Mouse (Mus musculus) intestine, embryonic 16.5 days (tissue): Measurements from ENCODE around the gene Immp2l. TPM values are rescaled to one million over a fixed set of nuclear protein-coding genes. Genes with fewer than 3 reads are reported as not detected.

Source experiments
- ATAC-seq: fragments of 200-750 bp; cut with Nextera tagmentation; 2 replicates; pipeline ENCODE4 v1.8.0; 2017; ENCODE audit warnings: moderate TSS enrichment, moderate library complexity
- H3K27ac ChIP-seq: fragments of 300-500 bp; sonication (generic); 2 replicates; pipeline ENCODE4 v1.5.1; 2014; ENCODE audit warnings: mild to moderate bottlenecking, low read length
- H3K27me3 ChIP-seq: fragments of 300-500 bp; sonication (generic); replicated peaks from 2 replicates; pipeline ENCODE4 v1.6.1; 2014; ENCODE audit warnings: low read length, control low read depth, mixed read lengths; ENCODE audit not compliant: control insufficient read depth, insufficient read depth
- H3K36me3 ChIP-seq: fragments of 300-500 bp; sonication (generic); 2 replicates; pipeline ENCODE4 v1.6.1; 2014; ENCODE audit warnings: low read length, control low read depth; ENCODE audit not compliant: control insufficient read depth, insufficient read depth
- H3K4me1 ChIP-seq: fragments of 300-500 bp; sonication (generic); 2 replicates; pipeline ENCODE4 v1.6.1; 2014; ENCODE audit warnings: low read length, control low read depth, mixed read lengths; ENCODE audit not compliant: control insufficient read depth, insufficient read depth
- H3K4me2 ChIP-seq: fragments of 300-500 bp; sonication (generic); 2 replicates; pipeline ENCODE4 v1.6.1; 2014; ENCODE audit warnings: low read depth, low read length, control low read depth
- H3K4me3 ChIP-seq: fragments of 300-500 bp; sonication (generic); 2 replicates; pipeline ENCODE4 v1.5.1; 2014; ENCODE audit warnings: mild to moderate bottlenecking, low read length
- H3K9ac ChIP-seq: fragments of 300-500 bp; sonication (generic); 2 replicates; pipeline ENCODE4 v1.6.1; 2014; ENCODE audit warnings: low read depth, low read length
- H3K9me3 ChIP-seq: fragments of 300-500 bp; sonication (generic); 2 replicates; pipeline ENCODE4 v1.6.1; 2016; ENCODE audit warnings: low read length, control low read depth; ENCODE audit not compliant: control insufficient read depth
- WGBS: fragments of 180-500 bp; shearing (Covaris S2); extraction: QIAGEN DNeasy Blood & Tissue Kit; methylation state at CpG from one replicate; pipeline ENCODE4 v1.1.7; 2014; 5-methylcytosine and 5-hydroxymethylcytosine counted together
- polyA plus RNA-seq: library from polyadenylated mRNA; unstranded; fragments of >200 nt; fragmentation: Nextera tagmentation; extraction: Ambion mirVana; gene quantifications from 2 replicates; pipeline ENCODE4 v1.2.1, GENCODE M21; 2015

Gene Immp2l
- polyA plus RNA-seq, result 36.8 TPM in 2 replicates

GRCm38 (mm10) chr12:41023511-41024421 lies at the start of gene Immp2l:
Gene Immp2l (plus strand): TSS chr12:41024090.
- peak within 1 kb of the TSS; percentile 85 for H3K27ac ChIP-seq
- peak within 1 kb of the TSS; percentile 86 for H3K9ac ChIP-seq
- no peaks in the 10 kb centered on the region for H3K36me3 ChIP-seq
- H3K27me3 ChIP-seq, result no peaks in the 10 kb centered on the region
- peak; percentile 97 for ATAC-seq
- peak within 1 kb of the TSS; percentile 63 for H3K4me2 ChIP-seq
- WGBS, result 3% methylated on average over 65 of the region's 68 CpGs
- no peaks in the 10 kb centered on the region; the same call in 1 of the 2 replicates for H3K4me1 ChIP-seq
- peak within 1 kb of the TSS; percentile 71 for H3K4me3 ChIP-seq
- H3K9me3 ChIP-seq, result no peaks in the 10 kb centered on the region

GRCm38 (mm10) chr12:40978719-40979500 lies 45.0 kb upstream of the Immp2l start:
- WGBS, result 64% methylated on average over 2 of the region's 2 CpGs
- Histone ChIP-seq H3K4me1 (peaks cover 3% of the 10 kb centered on the region; the same call in 1 of the 2 replicates), H3K9me3 (no peaks in the 10 kb centered on the region), H3K4me2 (no peak overlapping the region), H3K27me3 (no peaks in the 10 kb centered on the region), H3K4me3 (no peak overlapping the region), H3K27ac (peak overlapping the region; percentile 54), H3K36me3 (no peaks in the 10 kb centered on the region), H3K9ac (no peak overlapping the region)
- ATAC-seq, result peak; percentile 96

- Histone ChIP-seq H3K9me3 (no peaks in the 10 kb centered on the region), H3K9ac (no peak overlapping the region), H3K27me3 (no peaks in the 10 kb centered on the region), H3K36me3 (no peaks in the 10 kb centered on the region), H3K4me2 (no peak overlapping the region), H3K27ac (no peak overlapping the region), H3K4me3 (no peak overlapping the region), H3K4me1 (peaks cover 3% of the 10 kb centered on the region; the same call in 1 of the 2 replicates)
- ATAC-seq, result no peak
- 87% methylated on average over 4 of the region's 4 CpGs for WGBS
Observed at GRCm38 (mm10) chr12:40979716-40980115, 44.2 kb upstream of the Immp2l start.

DNA sequence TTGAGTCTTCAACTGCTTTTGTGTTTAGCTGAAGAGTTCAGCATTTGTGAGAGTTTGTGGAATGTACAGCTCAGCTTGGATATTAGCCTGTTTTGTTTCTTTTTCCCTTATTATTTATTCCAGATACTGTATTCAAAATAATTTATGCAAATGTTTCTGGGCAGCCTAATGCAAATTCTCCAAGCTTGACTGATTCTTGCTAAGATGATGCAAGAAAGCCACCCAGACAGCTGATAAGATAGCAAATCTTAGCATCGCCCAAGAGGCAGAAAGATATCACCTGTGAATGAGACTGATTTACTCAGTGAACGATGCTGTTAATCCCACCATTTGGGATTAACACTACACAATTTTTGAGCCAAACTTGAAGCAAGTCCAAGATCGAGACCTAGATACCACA lies 43.7 kb upstream of the Immp2l start:
- WGBS, result 78% methylated on average over 3 of the region's 3 CpGs

GRCm38 (mm10) chr12:40983021-40983420 lies 40.9 kb upstream of the Immp2l start:
- H3K4me1 ChIP-seq, result peaks cover 3% of the 10 kb centered on the region; the same call in 1 of the 2 replicates
- H3K4me3 ChIP-seq, result no peak overlapping the region
- no peaks in the 10 kb centered on the region for H3K9me3 ChIP-seq
- no peak for ATAC-seq
- no peak overlapping the region for H3K4me2 ChIP-seq
- WGBS, result 55% methylated on average over 1 of the region's 1 CpGs
- no peaks in the 10 kb centered on the region for H3K27me3 ChIP-seq
- no peak overlapping the region for H3K27ac ChIP-seq
- H3K36me3 ChIP-seq, result no peaks in the 10 kb centered on the region
- no peak overlapping the region for H3K9ac ChIP-seq

More for the DNA sequence above, 43.7 kb upstream of the Immp2l start:
- no peak for ATAC-seq
- no peak overlapping the region for H3K4me2 ChIP-seq
- no peak overlapping the region for H3K9ac ChIP-seq
- no peak overlapping the region for H3K4me3 ChIP-seq
- H3K27ac ChIP-seq, result no peak overlapping the region
- no peaks in the 10 kb centered on the region for H3K9me3 ChIP-seq
- H3K4me1 ChIP-seq, result peaks cover 3% of the 10 kb centered on the region; the same call in 1 of the 2 replicates
- no peaks in the 10 kb centered on the region for H3K27me3 ChIP-seq
- no peaks in the 10 kb centered on the region for H3K36me3 ChIP-seq

DNA sequence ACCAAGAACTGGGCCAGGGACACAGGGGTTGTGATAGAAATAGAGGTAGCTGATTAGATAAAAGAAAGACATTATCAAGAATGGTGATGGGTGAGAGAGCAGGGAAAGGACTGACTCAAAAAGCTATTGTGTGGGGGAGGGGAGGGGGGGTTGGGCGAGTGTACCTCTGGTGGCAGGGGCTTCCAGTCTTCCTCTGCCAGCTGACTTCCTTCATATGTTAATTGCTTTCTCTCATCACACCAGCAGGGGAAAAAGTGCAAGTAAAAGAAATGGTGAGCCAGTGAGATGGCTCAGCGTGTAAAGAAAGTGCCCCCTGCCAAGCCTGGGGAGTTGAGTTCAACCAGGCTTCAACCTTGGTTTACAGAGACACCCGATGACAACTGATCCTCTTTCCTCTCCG lies 39.2 kb upstream of the Immp2l start:
- Histone ChIP-seq H3K36me3 (no peaks in the 10 kb centered on the region), H3K9ac (no peak overlapping the region), H3K4me1 (no peaks in the 10 kb centered on the region; the same call in 1 of the 2 replicates), H3K27me3 (no peaks in the 10 kb centered on the region), H3K9me3 (no peaks in the 10 kb centered on the region), H3K27ac (no peak overlapping the region), H3K4me3 (no peak overlapping the region), H3K4me2 (no peak overlapping the region)
- WGBS, result 41% methylated on average over 4 of the region's 4 CpGs
- no peak for ATAC-seq

DNA sequence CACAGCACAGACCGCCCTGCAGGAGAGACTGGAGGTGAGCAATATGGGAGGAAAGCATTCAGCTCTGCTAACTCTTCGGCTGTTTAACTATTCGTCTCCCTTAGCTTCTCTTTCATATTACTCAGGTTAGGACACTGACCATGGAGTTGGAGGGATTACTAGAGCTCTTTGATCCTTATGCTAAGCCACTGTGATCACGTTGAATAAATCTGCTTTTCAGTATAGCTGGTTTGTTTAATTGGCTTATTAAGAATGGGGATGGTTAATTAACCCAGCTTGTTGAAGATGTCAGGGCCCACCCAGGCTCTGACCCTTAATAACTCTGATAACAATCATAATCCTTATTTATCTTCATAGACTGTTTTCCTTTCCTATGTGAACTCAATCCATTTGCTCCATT lies 38.1 kb upstream of the Immp2l start:
- no peak overlapping the region for H3K4me2 ChIP-seq
- 78% methylated on average over 4 of the region's 4 CpGs for WGBS
- H3K27me3 ChIP-seq, result no peaks in the 10 kb centered on the region
- no peak overlapping the region for H3K4me3 ChIP-seq
- no peak overlapping the region for H3K9ac ChIP-seq
- H3K27ac ChIP-seq, result no peak overlapping the region
- H3K36me3 ChIP-seq, result no peaks in the 10 kb centered on the region
- H3K9me3 ChIP-seq, result no peaks in the 10 kb centered on the region
- ATAC-seq, result no peak
- no peaks in the 10 kb centered on the region for H3K4me1 ChIP-seq

GRCm38 (mm10) chr12:40988311-40989065 lies 35.4 kb upstream of the Immp2l start:
- WGBS, result 86% methylated on average over 9 of the region's 9 CpGs
- Histone ChIP-seq H3K4me3 (no peak overlapping the region), H3K36me3 (no peaks in the 10 kb centered on the region), H3K9ac (no peak overlapping the region), H3K27ac (no peak overlapping the region), H3K4me1 (no peaks in the 10 kb centered on the region), H3K9me3 (no peaks in the 10 kb centered on the region), H3K4me2 (no peak overlapping the region), H3K27me3 (no peaks in the 10 kb centered on the region)
- ATAC-seq, result no peak

- Histone ChIP-seq H3K9me3 (no peaks in the 10 kb centered on the region), H3K4me1 (no peaks in the 10 kb centered on the region), H3K4me2 (no peak overlapping the region), H3K36me3 (no peaks in the 10 kb centered on the region), H3K4me3 (no peak overlapping the region), H3K9ac (no peak overlapping the region), H3K27ac (no peak overlapping the region), H3K27me3 (no peaks in the 10 kb centered on the region)
- no peak for ATAC-seq
- WGBS, result 90% methylated on average over 4 of the region's 4 CpGs
Observed at GRCm38 (mm10) chr12:40991647-40992046, 32.2 kb upstream of the Immp2l start.
